Mouse (Mus musculus) heart, postnatal 0 days (tissue): Measurements from ENCODE around the gene Rfx2. TPM values are rescaled to one million over a fixed set of nuclear protein-coding genes. Genes with fewer than 3 reads are reported as not detected.
A peak's percentile ranks its signal among the peaks of the same experiment; 100 is the strongest.

Experiments
- ATAC-seq: fragments of 200-750 bp; cut with Nextera tagmentation; 2 replicates; pipeline ENCODE4 v1.8.0; 2017; ENCODE audit warnings: low read depth, moderate number of reproducible peaks, moderate library complexity; ENCODE audit not compliant: insufficient read depth
- DNase-seq: peaks from one replicate; pipeline ENCODE4 v3.0.0-alpha.2; 2016; ENCODE audit warnings: low spot score
- H3K27ac ChIP-seq: fragments of 300-500 bp; sonication (generic); 2 replicates; pipeline ENCODE4 v1.5.1; 2014; ENCODE audit warnings: low read depth, mild to moderate bottlenecking
- H3K27me3 ChIP-seq: fragments of 300-500 bp; sonication (generic); 2 replicates; pipeline ENCODE4 v1.6.1; 2014; ENCODE audit warnings: low read length, mixed read lengths; ENCODE audit not compliant: control insufficient read depth, insufficient read depth
- H3K36me3 ChIP-seq: fragments of 300-500 bp; sonication (generic); replicated peaks from 2 replicates; pipeline ENCODE4 v1.6.1; 2014; ENCODE audit warnings: low read length, mixed read lengths; ENCODE audit not compliant: control insufficient read depth, insufficient read depth
- H3K4me1 ChIP-seq: fragments of 300-500 bp; sonication (generic); 2 replicates; pipeline ENCODE4 v1.6.1; 2014; ENCODE audit warnings: antibody characterized with exemption; ENCODE audit not compliant: control insufficient read depth, insufficient read depth
- H3K4me2 ChIP-seq: fragments of 300-500 bp; sonication (generic); 2 replicates; pipeline ENCODE4 v1.6.1; 2014; ENCODE audit warnings: low read depth, mild to moderate bottlenecking, low read length, moderate library complexity
- H3K4me3 ChIP-seq: fragments of 300-500 bp; sonication (generic); 2 replicates; pipeline ENCODE4 v1.5.1; 2014; ENCODE audit warnings: low read depth, low read length
- H3K9ac ChIP-seq: fragments of 300-500 bp; sonication (generic); replicated peaks from 2 replicates; pipeline ENCODE4 v1.6.1; 2014; ENCODE audit warnings: low read depth, low read length, mixed read lengths
- H3K9me3 ChIP-seq: fragments of 300-500 bp; sonication (generic); replicated peaks from 2 replicates; pipeline ENCODE4 v1.6.1; 2016; ENCODE audit warnings: low read length; ENCODE audit not compliant: control insufficient read depth
- CTCF ChIP-seq: IDR thresholded peaks from 2 replicates; pipeline ENCODE4 v1.5.1; 2016; ENCODE audit warnings: antibody characterized with exemption, control low read depth, low read depth
- EP300 ChIP-seq: IDR thresholded peaks from 2 replicates; pipeline ENCODE4 v1.6.1; 2016; ENCODE audit warnings: antibody characterized with exemption, low read depth
- WGBS: fragments of 180-500 bp; shearing (Covaris S2); extraction: QIAGEN DNeasy Blood & Tissue Kit; methylation state at CpG from one replicate; pipeline ENCODE4 v1.1.7; 2014; 5-methylcytosine and 5-hydroxymethylcytosine counted together
- polyA plus RNA-seq: library from polyadenylated mRNA; unstranded; fragments of >200 nt; fragmentation: Nextera tagmentation; extraction: Ambion mirVana; gene quantifications from 2 replicates; pipeline ENCODE4 v1.2.1, GENCODE M21; 2015
- total RNA-seq: library from RNA; depleted of rRNA; stranded (reverse); fragments of >200 nt; gene quantifications from 2 replicates; pipeline ENCODE4 v1.2.3, GENCODE M21; 2014; ENCODE audit warnings: low replicate concordance; rRNA removed

The Rfx2 gene
- total RNA-seq (7.0 and 17.9 TPM in 2 replicates), polyA plus RNA-seq (2.6 and 3.5 TPM in 2 replicates)

DNA sequence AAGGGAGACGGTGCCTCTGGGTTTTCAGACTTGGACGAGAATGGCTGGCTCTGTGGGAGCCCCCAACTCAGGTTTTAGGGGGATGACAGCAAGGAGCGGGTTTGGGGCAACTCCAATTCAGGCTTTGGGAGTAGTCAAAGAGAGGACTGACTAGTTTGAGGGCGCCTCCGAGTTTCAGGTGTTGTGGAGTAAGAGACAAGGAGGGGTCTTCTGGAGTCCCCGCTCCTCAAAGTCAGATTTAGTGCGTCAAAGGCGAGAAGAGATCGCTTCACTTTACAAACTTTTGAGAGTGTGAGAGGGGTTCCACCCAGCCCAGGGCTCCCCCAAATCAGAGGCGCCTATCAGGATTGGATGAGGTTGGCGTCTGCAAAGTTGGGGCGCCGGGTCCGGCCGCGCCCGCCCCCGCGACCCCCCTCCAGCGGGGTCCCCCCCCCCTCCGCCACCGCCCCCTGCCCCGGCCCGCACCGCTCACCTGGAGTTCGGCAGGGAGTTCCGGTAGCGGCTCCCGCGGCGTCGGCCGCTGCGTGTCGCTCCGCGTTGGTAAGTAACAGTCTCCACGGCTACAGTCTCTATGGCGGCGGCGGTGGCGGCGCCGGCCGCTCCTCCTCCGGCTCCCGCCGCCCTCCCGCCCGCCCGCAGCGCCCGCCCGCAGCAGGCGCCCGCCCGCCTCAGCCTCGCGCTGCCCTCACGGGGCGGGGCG, at the start of gene Rfx2:
Rfx2 (minus strand) TSS at position 603 of the 700 bp plus-strand sequence.
- peak within 1 kb of the TSS; percentile 93 for H3K4me2 ChIP-seq
- H3K27ac ChIP-seq = no peak within 1 kb of the TSS
- H3K27me3 ChIP-seq = no peaks in the 10 kb centered on the region
- TF ChIP-seq CTCF (no peak), EP300 (no peak)
- ATAC-seq = no peak
- no peaks in the 10 kb centered on the region for H3K4me1 ChIP-seq
- no peak for DNase-seq
- under 1% methylated on average over 32 of the region's 62 CpGs for WGBS
- no peaks in the 10 kb centered on the region for H3K36me3 ChIP-seq
- H3K9ac ChIP-seq = peak within 1 kb of the TSS; percentile 57
- H3K4me3 ChIP-seq = peak within 1 kb of the TSS; percentile 78
- no peaks in the 10 kb centered on the region for H3K9me3 ChIP-seq

DNA sequence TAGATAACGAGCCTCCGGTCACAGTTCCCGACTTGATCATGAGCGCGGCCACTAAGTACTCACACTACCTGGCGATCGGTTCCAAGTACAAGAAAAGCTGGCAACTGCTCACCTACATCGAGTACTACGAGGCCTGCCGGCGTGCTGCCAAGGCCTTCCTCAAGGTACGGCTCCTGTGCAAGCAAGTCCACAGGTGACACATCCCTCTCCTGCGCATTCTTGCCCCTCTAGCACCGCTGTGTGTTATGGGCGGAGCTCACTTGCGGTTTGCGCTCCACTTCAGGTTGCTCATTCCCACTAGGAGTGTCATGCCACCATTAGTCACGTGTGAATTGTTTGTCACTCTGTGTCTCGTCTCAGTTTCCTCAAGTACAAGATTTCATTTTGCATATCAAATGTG, 46.6 kb upstream of the Rfx2 start:
- Histone ChIP-seq H3K27me3 (no peaks in the 10 kb centered on the region), H3K4me3 (no peak overlapping the region), H3K36me3 (no peaks in the 10 kb centered on the region), H3K4me1 (no peaks in the 10 kb centered on the region), H3K4me2 (no peak overlapping the region), H3K9me3 (no peaks in the 10 kb centered on the region), H3K9ac (no peak overlapping the region), H3K27ac (no peak overlapping the region)
- ATAC-seq (no peak), DNase-seq (no peak)
- TF ChIP-seq EP300 = no peak
- no peak for TF ChIP-seq CTCF
- WGBS = 86% methylated on average over 19 of the region's 19 CpGs

DNA sequence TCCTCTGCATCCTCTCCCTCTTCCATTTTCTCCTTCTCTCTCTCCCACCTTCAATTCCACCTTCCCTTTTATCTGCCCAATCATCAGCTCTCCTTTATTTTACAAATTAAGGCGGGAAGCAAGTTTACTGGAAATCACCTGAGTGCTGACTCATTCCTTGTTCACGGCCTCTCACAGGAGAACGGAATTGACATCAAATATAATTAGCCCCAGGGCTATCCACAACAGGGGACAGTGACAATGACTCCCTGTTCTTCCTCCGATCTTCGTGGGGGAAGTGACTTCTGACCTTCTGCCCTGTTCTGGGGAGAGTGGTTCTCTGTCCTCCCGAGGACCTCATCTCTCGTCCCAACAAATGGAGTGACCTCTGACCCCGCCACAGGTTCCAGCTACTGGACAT, 46.2 kb upstream of the Rfx2 start:
- WGBS = 65% methylated on average over 8 of the region's 8 CpGs
- Histone ChIP-seq H3K9me3 (no peaks in the 10 kb centered on the region), H3K9ac (no peak overlapping the region), H3K27me3 (no peaks in the 10 kb centered on the region), H3K27ac (no peak overlapping the region), H3K4me2 (no peak overlapping the region), H3K4me3 (no peak overlapping the region), H3K4me1 (no peaks in the 10 kb centered on the region), H3K36me3 (no peaks in the 10 kb centered on the region)
- no peak; the same call in 1 of the 2 replicates for ATAC-seq
- no peak for DNase-seq
- no peak for TF ChIP-seq CTCF
- no peak for TF ChIP-seq EP300

DNA sequence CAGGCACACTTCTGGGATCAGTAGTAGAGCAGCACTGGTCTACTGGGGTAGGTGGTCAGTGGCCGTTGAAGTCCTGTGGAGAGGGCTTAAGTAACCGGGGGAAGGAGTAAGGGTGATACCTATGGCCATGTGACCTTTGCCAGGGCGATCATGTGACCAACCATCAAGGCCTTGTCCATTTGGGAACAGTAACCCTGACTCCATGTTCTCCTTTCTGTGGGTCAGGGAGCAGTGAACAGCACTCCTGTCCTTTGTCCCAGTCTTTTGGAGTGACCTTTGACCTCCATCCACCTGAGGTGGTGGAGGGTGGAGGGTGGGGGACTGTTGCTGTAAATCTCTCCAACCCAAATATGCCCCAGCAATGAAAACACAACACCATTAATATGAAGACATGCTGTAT, 45.7 kb upstream of the Rfx2 start:
- DNase-seq = no peak
- Histone ChIP-seq H3K36me3 (no peaks in the 10 kb centered on the region), H3K9ac (no peak overlapping the region), H3K4me1 (no peaks in the 10 kb centered on the region), H3K27me3 (no peaks in the 10 kb centered on the region), H3K4me2 (no peak overlapping the region), H3K9me3 (no peaks in the 10 kb centered on the region), H3K4me3 (no peak overlapping the region), H3K27ac (no peak overlapping the region)
- ATAC-seq = no peak; the same call in 1 of the 2 replicates
- TF ChIP-seq CTCF (no peak), EP300 (no peak)
- 69% methylated on average over 3 of the region's 3 CpGs for WGBS

DNA sequence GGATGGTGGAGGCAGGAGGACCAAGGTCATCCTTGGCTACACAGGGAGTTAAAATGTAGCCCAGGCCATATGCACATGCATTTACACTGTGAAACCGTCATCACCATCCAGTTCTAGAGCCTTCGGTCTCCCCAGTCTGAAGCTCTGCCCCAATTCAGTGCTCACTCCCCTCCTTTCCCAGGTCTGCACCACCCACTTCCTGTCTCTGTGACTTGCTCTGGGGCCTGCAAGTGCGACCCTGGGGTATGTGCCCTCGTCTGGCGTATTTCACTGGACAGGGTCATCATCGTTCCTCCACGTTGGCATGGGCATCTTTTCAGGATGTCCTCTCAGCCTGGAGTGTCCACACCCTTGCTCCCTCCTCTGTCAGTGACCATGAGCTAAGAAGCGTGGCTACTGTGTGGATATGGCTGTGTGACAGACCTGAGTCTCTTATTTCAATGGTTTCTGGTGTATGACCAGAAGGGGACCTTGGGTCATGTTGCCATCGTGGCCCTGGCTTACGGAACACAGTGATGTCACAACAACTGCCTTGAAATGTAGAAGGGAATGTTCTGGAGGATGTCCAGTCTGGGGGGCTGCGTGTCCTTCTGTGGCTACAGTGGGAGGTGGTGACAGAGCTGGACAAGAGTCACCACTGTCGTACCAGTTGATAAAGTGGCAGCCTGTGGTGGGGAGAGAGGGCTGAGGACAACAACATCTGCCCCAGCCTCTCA, 44.3 kb upstream of the Rfx2 start, which contains the start of gene 1700061G19Rik:
1700061G19Rik (plus strand) TSS at position 542 of the 716 bp plus-strand sequence.
- Histone ChIP-seq H3K27ac (no peak within 1 kb of the TSS), H3K27me3 (no peaks in the 10 kb centered on the region), H3K4me2 (no peak within 1 kb of the TSS), H3K9me3 (no peaks in the 10 kb centered on the region), H3K4me3 (no peak within 1 kb of the TSS), H3K9ac (no peak within 1 kb of the TSS), H3K4me1 (no peaks in the 10 kb centered on the region), H3K36me3 (no peaks in the 10 kb centered on the region)
- no peak for ATAC-seq
- no peak for DNase-seq
- WGBS = 66% methylated on average over 12 of the region's 12 CpGs
- TF ChIP-seq EP300 = no peak
